In genomic region chr7:99582867-99583266, GRCm38 (mm10) we compare ENCODE assay signal across 12 mouse cellular contexts. TPM values are rescaled to one million over a fixed set of nuclear protein-coding genes. Genes with fewer than 3 reads are reported as not detected.
A peak's percentile ranks its signal among the peaks of the same experiment; 100 is the strongest.
DNase-seq lines count a peak whose midpoint lies in the region; ATAC-seq and TF ChIP-seq lines count a peak whose summit lies in the region.
"Had no signal": no experiment of that assay in that cellular context is flagged by ENCODE, and none has a peak within 500 bp of the region (broad histone marks: within the 10 kb centered on the region; RNA-seq: fewer than 3 reads in every experiment).

No protein-coding gene starts in this region.

- H3K4me2 ChIP-seq in limb, embryonic 14.5 days (replicated peaks; ENCODE audit: low read depth, low read length, severe bottlenecking): no peak overlapping the region
- no peak overlapping the region for H3K4me2 ChIP-seq in embryonic facial prominence, embryonic 14.5 days (ENCODE audit: low read depth, low read length)
- H3K4me2 ChIP-seq: heart, embryonic 12.5 days; limb, embryonic 12.5 days; midbrain, embryonic 11.5 days had no signal

- no peak for TF ChIP-seq POLR2A in limb, embryonic 14.5 days (IDR thresholded peaks at IDR 0.05; ENCODE audit: borderline replicate concordance, extremely low read depth, insufficient read depth, insufficient read length)

- peaks cover 5% of the 10 kb centered on the region; the same call in 1 of the 2 replicates for H3K4me1 ChIP-seq in limb, embryonic 14.5 days (ENCODE audit: control insufficient read depth, insufficient read depth, low read length)
- H3K4me1 ChIP-seq in limb, embryonic 10.5 days: peaks cover 18% of the 10 kb centered on the region
- peaks cover 7% of the 10 kb centered on the region; the same call in 1 of the 2 replicates for H3K4me1 ChIP-seq in embryonic facial prominence, embryonic 14.5 days (ENCODE audit: control insufficient read depth, insufficient read depth, low read length)

- H3K27me3 ChIP-seq in limb, embryonic 14.5 days (ENCODE audit: control insufficient read depth, insufficient read depth, low read length): no peaks in the 10 kb centered on the region
- peaks cover 18% of the 10 kb centered on the region for H3K27me3 ChIP-seq in limb, embryonic 10.5 days (ENCODE audit: low read depth, poor library complexity, severe bottlenecking)
- no peaks in the 10 kb centered on the region for H3K27me3 ChIP-seq in embryonic facial prominence, embryonic 14.5 days (replicated peaks; ENCODE audit: control insufficient read depth, insufficient read depth, low read length)
- H3K27me3 ChIP-seq: CH12.LX had no signal

- ATAC-seq in limb, embryonic 14.5 days (ENCODE audit: low FRiP score, low read depth): 0 out of 2 replicates have a peak, but pooled peaks have one; percentile 12
- ATAC-seq in embryonic facial prominence, embryonic 14.5 days (ENCODE audit: low read depth): peak; percentile 16; the same call in 1 of the 2 replicates

- no peak overlapping the region for H3K4me3 ChIP-seq in limb, embryonic 14.5 days (replicated peaks; ENCODE audit: low read length)
- H3K4me3 ChIP-seq in limb, embryonic 10.5 days: no peak overlapping the region
- no peak overlapping the region for H3K4me3 ChIP-seq in embryonic facial prominence, embryonic 14.5 days (ENCODE audit: low read depth, low read length)
- H3K4me3 ChIP-seq: heart, embryonic 12.5 days; limb, embryonic 12.5 days had no signal

- no peak for DNase-seq in limb, embryonic 14.5 days (ENCODE audit: low spot score)
- DNase-seq in limb, embryonic 10.5 days (ENCODE audit: low spot score): no peak
- peak; percentile 23 for DNase-seq in embryonic facial prominence, embryonic 14.5 days (ENCODE audit: low spot score)
- DNase-seq in kidney, postnatal 25 days: peak; percentile 60 to 75
- DNase-seq in mesoderm, embryonic 11.5 days (ENCODE audit: low read depth, low spot score): peak; percentile 52
- DNase-seq in ovary, postnatal 36 days (ENCODE audit: low spot score): no peak
- no peak for DNase-seq in heart, postnatal 4 days
- DNase-seq: cerebellum, adult 11 months had no signal

- H3K27ac ChIP-seq in limb, embryonic 14.5 days (replicated peaks; ENCODE audit: low read depth, low read length): no peak overlapping the region
- no peak overlapping the region for H3K27ac ChIP-seq in limb, embryonic 10.5 days
- no peak overlapping the region for H3K27ac ChIP-seq in embryonic facial prominence, embryonic 14.5 days (replicated peaks; ENCODE audit: low read depth, low read length)
- H3K27ac ChIP-seq: limb, embryonic 12.5 days had no signal

- peaks cover 6% of the 10 kb centered on the region; the same call in 1 of the 2 replicates for H3K36me3 ChIP-seq in limb, embryonic 14.5 days (ENCODE audit: control insufficient read depth, insufficient read depth, low read length)
- H3K36me3 ChIP-seq in limb, embryonic 10.5 days: peaks cover 12% of the 10 kb centered on the region
- no peaks in the 10 kb centered on the region for H3K36me3 ChIP-seq in embryonic facial prominence, embryonic 14.5 days (ENCODE audit: control insufficient read depth, insufficient read depth, low read length)

- no peak overlapping the region for H3K9ac ChIP-seq in limb, embryonic 14.5 days (ENCODE audit: low read depth, low read length, severe bottlenecking)
- no peak overlapping the region for H3K9ac ChIP-seq in embryonic facial prominence, embryonic 14.5 days (ENCODE audit: low read depth, low read length)
- H3K9ac ChIP-seq: heart, embryonic 12.5 days; limb, embryonic 12.5 days had no signal

- 81% methylated on average over 4 of the region's 4 CpGs for WGBS in limb, embryonic 14.5 days
- WGBS in limb, embryonic 10.5 days: 64% methylated on average over 4 of the region's 4 CpGs
- 74% methylated on average over 4 of the region's 4 CpGs for WGBS in embryonic facial prominence, embryonic 14.5 days

- H3K9me3 ChIP-seq in limb, embryonic 14.5 days (ENCODE audit: control insufficient read depth, low read length): no peaks in the 10 kb centered on the region
- H3K9me3 ChIP-seq in limb, embryonic 10.5 days (replicated peaks): no peaks in the 10 kb centered on the region
- no peaks in the 10 kb centered on the region for H3K9me3 ChIP-seq in embryonic facial prominence, embryonic 14.5 days (ENCODE audit: control insufficient read depth, low read length)
- H3K9me3 ChIP-seq: heart, embryonic 12.5 days; limb, embryonic 12.5 days had no signal

RNA-seq across cellular contexts. Expression of gene Tpbgl, which starts 44.0 kb away (rescaled TPM):
- polyA plus RNA-seq in limb, embryonic 14.5 days (2012; rRNA removed): 0.73 and 0.86 TPM in 2 replicates
- polyA plus RNA-seq in limb, embryonic 14.5 days (2014; fragmentation: Nextera tagmentation; extraction: Ambion mirVana): 0.45 and 0.48 TPM in 2 replicates
- 0.05 TPM in 1 of 2 replicates, not detected in the other for polyA plus RNA-seq in limb, embryonic 10.5 days (2016; fragmentation: Nextera tagmentation; extraction: Ambion mirVana)
- polyA plus RNA-seq in embryonic facial prominence, embryonic 14.5 days (2014; fragmentation: Nextera tagmentation; extraction: Ambion mirVana): 2.0 and 2.5 TPM in 2 replicates
- 1 to 10 TPM; 3.4 to 4.7 TPM for total RNA-seq in heart, postnatal 4 days (2021)

RNA-seq across cellular contexts. Expression of gene Arrb1, which starts 47.6 kb away (rescaled TPM):
- polyA plus RNA-seq in limb, embryonic 14.5 days (2012; rRNA removed): 26.3 and 26.8 TPM in 2 replicates
- 3.5 and 4.2 TPM in 2 replicates for polyA plus RNA-seq in limb, embryonic 14.5 days (2014; fragmentation: Nextera tagmentation; extraction: Ambion mirVana)
- 8.8 and 10.0 TPM in 2 replicates for polyA plus RNA-seq in limb, embryonic 10.5 days (2016; fragmentation: Nextera tagmentation; extraction: Ambion mirVana)
- polyA plus RNA-seq in embryonic facial prominence, embryonic 14.5 days (2014; fragmentation: Nextera tagmentation; extraction: Ambion mirVana): 2.8 and 3.8 TPM in 2 replicates
- total RNA-seq in heart, postnatal 4 days (2021): 10 to 100 TPM; 31.0 to 32.5 TPM

Comparison
In these comparisons a context has a peak if more than half of its experiments do, and no peak if none do; other contexts are left out.
1. DNase-seq: peak in embryonic facial prominence, embryonic 14.5 days (single experiment), kidney, postnatal 25 days (2 of 2) and mesoderm, embryonic 11.5 days (single experiment); none in limb, embryonic 14.5 days (single experiment), limb, embryonic 10.5 days (single experiment), ovary, postnatal 36 days (single experiment) and heart, postnatal 4 days (single experiment).